Mouse (Mus musculus) brain, adult 2 months (tissue): ENCODE measurements at regions not wholly inside any gene's neighbourhood (a gene's known extent, or its start where the extent isn't known, plus 50 kb on each side); places are given as distances from the start of the nearest gene placed in this dataset.
A peak's percentile ranks its signal among the peaks of the same experiment; 100 is the strongest.

Experiments used
- DNase-seq: peaks from one replicate; pipeline ENCODE4 v3.0.0; 2011; ENCODE audit warnings: low read depth, low spot score

DNA sequence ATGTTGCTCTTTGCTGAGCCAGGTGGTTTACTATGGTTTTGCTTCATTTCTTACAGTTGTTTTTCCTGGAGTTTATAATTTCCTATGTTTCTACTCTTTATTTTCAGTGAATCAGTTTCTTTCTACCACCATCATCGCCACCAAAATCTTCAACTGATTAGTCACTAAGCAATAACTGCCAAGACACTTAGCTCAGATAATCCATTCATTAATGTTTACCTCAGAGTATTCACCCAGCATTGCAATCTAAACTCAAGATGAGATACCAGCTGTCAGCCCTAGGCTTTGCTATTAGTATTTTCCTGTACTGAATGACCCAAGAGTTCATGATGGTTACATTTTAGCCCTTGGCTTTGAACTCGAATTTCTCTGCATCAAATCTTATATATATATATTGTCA, 96.8 kb upstream of the Cadm1 start:
- DNase-seq, result no peak

DNA sequence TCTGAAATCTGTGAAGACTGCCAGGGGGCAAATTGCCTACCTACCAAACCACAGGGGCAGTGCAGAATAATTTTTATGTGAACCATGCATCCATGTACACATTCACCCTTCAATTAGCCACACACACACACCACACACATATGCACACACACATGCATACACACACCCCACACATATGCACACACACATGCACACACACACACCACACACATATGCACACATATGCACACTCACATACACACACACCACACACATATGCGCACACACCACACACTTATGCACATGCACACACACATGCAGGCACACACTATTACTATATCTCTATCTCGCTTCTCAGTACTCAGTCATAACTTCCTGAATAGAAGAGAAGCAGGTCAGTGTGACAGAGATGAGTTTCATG, 95.9 kb upstream of the Cadm1 start:
- DNase-seq, result no peak

DNA sequence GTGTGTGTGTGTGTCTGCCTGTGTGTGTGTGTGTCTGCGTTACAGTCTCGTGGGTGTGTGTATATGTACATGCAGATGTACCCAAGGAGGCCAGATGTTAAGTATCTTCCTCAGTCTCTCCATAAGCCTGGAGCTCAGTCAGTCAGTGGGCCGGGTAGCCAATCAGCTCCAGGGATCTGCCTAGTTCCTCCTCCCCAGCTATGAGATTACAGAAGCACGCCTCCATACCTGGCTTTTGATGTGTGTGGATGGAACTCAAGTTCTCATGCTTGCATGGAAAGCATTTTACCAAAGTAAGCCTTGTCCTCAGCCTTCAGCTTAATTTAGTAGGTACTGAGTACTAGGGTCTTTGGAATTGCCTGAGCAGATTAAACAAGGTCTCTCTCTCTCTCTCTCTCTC, 91.0 kb upstream of the Cadm1 start:
- peak; percentile 24 for DNase-seq

DNA sequence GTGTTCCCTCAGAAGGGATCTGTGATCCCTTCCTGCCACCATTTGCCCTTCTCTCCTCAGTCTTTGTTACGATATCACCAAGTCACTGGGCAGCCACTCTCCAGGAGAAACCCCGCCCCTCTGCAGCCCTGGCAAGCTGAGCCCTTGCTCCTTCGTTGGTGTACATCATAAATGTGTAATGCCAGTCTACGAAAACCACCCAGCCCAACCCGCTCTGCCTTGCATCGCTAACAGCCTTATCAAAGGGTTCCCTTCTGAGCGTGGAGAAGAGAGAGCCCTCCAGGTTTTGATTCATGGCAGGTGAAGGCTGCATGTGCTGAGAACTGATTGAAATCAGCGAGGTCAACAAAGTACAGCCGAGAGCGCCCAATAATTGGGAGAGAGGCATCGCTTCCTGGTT, 90.5 kb upstream of the Cadm1 start:
- DNase-seq, result no peak

DNA sequence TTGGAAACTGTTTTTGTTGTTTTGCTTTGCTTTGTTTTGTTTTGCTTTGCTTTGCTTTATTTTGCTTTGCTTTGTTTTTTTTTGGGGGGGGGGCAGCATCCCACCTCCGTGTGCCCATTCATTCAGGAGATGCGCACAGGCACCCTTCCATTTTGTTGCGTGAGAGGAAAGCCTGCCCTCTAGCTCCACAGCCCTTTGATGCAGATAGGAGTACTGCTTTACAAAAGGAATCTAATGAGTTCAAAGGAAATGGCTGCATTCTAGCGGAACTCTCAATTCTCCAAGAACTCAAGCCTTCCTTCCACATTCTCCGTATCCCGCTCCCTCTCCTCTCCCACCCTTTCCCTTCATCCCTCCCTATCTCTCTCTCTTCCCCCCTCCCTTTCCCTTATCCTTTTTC, 89.8 kb upstream of the Cadm1 start:
- DNase-seq, result peak; percentile 64

DNA sequence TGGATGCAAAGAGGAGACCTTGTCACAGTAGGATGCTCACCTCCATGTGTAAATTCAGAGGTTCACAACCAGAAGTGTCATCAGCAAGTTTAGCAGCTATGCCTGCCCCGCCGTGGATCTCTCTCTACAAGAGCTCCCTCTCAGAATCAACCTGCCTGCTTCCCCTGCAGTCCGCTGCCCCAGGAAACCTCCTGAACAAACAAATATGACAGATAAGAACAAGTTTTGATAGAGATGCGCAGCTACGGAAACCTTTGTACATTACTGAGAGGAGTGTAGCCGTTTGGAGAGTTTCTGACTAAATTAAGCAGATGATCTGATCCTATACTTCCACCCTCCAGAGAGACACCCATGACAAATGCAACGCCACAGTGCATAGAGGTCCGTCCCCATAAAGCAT, 88.8 kb upstream of the Cadm1 start:
- no peak for DNase-seq

DNA sequence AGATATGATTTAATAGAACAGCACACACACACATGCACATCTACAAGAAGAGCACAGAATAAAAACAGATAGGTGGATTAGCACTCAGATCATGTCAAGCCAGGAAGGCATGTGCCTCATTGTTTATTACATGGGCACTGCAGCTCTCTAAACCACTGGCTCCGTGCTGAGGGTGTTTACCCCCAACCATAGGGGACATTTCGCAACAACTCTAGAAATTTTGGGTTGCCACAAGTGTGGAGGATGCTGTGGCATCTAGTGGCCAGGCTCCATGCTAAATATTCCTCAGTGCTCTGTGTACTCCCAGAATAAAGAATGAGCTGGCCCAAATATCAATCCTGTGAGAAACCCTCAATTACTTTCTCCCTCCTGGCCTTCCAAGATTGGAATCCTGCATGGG, 85.8 kb upstream of the Cadm1 start:
- DNase-seq, result no peak

DNA sequence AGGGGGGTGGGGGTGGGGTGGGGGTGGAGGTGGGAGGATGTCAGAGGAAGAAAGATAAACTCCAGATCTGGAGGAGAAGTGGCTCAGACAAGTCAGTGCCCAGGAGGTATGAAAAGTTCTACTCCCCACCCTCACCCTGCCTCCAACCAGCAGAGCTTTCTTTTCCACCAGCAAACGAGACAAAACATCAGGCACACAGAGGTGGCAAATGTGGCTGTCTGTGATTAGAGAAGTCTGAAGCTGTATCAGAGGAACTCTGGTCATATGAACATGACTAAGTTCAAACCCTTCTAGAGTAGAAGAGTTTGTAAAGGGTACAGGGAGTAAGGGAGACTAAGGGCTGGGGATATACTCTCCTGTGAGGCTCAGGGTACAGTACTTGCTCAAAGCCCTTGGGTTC, 85.2 kb upstream of the Cadm1 start:
- no peak for DNase-seq

DNA sequence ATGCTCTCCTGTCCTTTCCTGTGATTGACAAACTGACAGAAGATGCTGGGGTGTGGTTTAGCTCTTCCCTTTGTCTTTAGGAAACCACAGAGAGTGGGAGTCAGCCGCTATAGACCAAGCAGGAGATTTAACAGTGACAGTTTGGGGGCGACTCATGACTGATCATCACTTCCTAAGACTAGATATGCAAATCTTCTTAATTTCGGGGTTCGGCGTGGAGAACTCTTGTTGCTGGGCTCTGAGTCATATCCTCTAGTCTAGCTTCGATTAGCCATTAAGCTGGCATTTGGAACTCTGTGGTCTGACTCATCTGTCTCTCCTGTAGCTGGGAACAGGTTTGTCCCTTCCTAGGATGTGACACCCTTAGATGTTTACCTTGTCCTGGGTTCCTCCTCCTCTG, 84.6 kb upstream of the Cadm1 start:
- peak; percentile 83 for DNase-seq

DNA sequence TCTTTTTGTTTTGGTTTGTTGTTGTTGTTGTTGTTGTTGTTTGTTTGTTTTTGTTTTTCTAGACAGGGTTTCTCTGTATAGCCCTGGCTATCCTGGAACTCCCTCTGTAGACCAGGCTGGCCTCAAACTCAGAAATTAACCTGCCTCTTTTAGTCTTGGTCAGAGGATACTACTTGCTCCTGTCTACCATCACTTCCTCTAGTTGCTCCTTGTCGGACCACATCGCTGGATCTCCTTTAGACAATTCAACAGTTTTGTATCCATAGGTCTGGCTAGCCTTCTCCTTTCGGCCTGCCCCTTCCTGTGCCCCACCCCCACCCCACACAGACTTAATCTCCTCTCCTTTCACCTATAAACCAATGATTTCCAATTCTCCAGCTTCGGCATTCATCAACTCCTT, 77.2 kb upstream of the Cadm1 start:
- DNase-seq, result no peak

DNA sequence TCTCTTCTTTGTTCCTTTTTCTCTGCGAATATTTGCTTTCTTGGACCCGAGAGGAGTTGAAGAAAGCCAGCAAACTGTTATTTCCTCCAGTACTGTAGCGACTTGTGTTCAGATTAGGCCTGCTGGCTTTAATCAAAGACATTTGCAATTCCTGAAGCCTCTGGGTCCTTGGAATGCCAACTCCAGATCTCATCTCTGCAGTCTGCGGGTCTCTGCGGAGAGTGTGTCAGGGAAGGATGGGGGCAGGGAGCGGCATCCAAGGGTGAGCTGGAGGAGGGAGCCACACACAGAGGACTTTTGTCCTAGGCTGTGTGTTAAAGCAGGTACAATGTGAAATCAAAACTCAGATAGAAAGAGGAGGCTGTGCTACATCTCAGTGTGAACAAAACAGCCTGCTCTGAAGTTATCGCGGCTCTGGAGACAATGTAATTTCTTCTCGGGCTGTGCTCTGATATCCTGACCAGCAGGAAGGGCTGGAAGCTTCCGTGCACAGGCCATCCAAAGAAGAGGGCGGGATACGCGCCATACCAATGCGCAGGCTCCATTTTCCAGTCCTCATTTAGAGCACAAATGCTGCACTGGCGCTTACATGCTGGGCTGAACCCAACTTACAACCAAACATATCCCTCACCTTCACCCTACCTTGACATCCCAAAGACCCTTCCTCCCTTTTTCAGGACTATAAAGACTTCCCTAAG, 71.1 kb upstream of the Cadm1 start:
- DNase-seq, result no peak

DNA sequence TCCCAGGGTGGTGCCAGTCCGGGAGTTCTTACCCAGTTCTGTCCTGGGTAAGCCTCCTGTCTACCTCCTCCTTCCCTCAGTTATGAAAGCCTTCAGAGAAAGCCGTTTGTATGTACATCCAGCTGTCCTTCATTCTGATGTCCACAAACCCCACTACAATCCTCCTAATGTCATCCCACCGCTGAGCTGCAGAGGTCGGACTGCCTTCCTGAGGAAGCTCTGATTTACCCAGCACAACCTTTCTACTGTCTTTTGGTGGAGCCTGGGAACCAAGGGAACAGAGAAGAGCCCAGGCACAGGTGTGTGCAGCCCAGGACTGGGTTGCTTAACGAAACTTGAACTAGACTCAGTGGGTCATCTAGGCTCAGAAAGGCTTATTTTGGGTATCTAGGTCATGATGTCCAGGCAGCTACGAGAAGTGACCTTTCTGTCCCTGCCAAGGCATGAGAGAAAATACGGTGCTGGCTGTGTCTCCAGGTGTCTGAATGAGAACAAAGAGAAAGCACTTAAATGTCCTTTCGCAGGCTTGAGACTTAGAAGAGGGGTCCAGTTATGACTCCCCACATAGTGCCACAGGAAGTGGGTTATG, 70.4 kb upstream of the Cadm1 start:
- DNase-seq, result peak; percentile 90

DNA sequence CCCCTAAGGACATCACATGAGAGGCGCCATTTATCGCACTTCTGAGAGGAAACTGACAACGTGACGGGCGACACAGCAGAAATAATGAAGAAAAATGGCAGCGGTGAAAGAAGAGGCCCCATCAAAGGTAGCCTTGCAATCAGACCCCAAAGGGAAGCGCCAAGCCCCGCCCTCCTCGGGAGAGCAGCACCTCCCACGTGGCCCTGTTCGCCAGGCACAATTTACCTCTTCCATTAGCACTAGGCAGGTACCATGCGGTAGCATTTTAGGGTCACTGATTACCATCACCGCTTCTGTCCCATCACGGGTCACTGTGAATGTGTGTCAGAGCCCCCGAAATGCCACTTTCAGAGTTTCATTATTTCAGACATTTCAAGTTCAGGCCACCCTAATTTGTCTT, 69.7 kb upstream of the Cadm1 start:
- DNase-seq, result no peak

DNA sequence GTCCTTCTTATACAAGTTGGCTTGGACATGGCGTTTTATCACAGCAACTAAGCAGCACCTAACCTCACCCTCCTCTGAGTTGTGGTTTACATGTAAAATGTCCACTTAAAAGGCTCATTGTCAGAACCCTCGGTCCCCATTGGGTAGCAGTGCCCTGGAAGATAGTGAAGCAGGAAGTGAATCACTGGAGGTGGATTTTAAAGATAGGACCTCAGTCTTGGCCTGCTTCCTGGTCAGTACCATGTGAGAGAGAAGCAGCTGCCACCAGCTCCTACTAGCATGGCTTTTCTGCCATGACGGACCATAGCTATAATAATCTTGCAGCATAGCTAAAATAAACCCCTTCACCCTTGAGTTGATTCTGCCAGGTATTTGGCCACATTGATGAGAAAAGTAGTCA, 68.1 kb upstream of the Cadm1 start:
- no peak for DNase-seq

DNA sequence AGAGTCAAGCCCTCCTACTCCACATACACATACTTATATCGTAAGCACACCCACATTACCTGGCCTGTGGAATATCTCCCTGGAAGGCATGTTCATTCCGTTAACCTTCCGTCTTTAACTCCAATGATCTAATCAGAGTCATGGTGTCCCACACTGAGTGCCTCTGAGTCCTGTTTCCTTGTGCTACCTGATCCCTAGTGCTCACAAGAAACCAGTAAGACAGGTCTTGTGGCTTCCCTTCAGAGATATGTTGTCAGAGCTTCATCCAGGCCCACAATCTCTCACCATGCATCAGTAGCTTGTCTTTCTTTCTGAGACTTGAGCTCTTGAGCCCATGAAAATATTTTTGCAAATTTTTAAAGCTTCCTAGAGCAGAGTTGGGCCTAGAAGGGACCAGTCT, 63.2 kb upstream of the Cadm1 start:
- no peak for DNase-seq

DNA sequence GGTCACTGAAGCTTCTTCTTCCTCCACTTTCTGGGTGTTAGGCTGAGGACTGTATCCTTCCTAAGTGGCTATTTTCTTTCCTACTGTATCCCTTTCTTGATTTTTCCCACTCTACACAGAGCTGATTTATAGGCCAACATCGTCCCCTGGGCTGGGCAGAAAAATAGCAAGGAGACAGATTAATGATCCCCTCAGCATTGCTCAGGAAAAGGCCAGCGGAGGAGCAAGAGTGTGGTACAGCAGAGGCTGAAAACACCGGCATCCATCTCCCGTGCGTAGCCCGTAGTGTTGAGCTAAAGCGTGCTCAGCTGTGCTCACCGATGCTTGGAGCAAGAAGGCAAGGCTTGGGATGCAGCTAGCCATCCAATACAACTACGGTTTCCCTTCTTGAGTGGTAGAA, 62.2 kb upstream of the Cadm1 start:
- DNase-seq, result no peak

DNA sequence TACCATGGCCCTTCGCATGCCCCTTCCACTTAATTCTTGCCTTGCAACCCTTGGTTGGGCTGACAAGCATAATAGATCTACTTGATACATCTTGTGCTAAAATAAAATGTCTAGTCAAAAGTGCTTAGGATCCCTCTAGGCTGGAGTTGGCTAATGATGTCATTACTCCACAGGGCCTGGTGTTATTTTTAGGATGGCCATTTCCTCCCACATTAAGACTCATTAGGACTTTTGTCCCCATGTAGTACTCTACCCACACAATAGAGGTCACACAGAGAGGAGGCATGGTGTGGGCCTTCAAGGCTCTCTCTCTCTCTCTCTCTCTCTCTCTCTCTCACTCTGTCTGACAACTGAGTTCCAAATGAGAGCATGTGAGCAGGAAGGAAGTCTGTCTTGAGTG, 60.4 kb upstream of the Cadm1 start:
- no peak for DNase-seq

DNA sequence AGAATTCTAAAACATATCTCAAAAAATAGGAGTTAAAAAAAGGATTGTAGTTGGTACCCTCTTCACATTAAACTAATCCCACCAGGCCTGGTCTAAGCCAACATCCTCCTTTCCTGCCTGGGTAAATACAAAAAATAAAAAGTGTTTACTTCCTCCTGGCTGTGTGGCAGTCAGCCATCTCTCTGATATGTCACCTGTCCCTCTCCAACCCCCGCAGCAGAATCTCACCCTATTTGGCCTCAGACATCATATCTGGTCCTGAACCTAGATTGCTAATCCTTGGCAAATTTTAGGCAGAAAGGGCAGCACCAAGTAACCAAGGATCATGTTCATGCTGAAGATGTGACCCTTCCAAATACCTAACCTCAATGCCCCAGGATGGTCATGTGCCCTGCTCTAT, 59.2 kb upstream of the Cadm1 start:
- peak; percentile 60 for DNase-seq

DNA sequence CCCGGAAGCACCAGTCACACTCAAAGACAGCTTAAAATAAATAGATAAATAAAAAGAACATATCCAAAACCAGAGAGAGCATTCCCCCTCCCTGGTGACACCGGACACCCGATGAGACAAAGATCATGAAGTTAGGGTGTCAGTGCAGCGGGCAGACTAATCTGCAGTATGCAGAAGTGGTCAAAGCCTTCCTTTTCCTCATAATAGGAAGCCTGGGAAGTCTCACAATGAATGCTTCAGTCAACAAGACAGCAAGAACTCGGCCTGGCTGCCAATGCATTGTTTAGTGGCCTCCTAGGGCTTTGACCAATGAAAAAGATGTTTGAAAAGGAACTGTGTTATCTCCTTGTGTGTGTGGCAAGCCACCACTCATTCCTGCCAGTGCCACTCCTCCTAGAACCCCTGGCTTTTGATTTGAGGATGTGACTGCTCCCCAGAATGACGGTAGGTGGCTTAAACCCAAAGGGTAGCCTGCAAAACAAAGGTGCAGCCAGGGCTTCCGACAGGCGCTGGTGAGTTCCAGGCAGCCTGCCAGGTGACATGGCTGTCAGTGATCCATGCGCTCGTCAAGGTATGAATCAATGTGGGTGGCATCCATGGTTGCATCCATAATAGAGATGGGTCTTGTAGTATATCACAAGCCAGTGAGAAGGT, 58.1 kb upstream of the Cadm1 start:
- peak; percentile 55 for DNase-seq

DNA sequence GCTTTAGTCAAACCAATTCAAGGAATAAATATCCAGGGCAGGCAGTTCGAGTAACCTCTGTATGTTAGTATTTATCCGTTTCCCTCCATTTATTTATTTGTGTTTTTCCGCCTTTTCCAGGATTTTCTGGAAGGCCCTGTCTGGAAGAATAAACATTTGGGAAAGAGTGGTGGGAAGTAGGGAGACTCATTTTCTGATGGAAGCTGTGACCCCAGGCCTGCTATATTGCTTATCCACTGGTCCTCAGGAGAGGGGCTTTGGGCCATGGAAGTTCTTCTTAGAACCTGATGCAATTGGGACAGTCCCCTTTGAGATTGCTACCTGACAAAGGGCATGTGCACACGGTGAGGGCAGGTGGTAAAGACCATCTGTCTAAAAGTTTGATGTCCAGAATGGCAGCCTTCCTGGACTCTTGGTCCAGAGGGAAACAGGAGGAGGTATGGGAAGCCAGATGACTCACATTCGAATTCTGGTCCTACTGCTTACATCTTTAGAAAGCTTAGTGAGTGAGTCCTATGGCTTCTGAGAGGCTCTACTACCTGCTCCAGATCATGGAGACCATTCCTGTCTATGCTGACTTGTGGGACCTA, 56.1 kb upstream of the Cadm1 start:
- peak; percentile 63 for DNase-seq

DNA sequence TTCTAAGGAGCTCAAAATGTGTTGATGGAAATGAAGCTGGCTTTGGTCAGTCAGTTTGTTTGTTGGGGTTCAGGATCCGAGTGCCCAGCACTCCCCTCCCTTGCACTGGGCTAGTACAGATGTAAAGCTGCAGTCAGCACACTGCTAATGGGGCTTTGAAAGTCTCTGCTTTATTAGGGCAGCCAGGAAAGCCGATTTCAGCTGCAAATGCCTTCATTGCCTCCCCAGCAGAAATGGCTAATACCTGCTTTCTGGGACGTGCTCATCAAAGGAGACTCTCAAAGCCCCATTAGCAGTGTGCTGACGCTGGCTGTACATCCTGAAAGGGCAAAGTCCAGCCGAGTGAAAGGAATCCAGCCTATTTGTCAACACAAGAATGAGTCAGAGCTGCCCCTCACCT, 55.2 kb upstream of the Cadm1 start:
- DNase-seq, result no peak

DNA sequence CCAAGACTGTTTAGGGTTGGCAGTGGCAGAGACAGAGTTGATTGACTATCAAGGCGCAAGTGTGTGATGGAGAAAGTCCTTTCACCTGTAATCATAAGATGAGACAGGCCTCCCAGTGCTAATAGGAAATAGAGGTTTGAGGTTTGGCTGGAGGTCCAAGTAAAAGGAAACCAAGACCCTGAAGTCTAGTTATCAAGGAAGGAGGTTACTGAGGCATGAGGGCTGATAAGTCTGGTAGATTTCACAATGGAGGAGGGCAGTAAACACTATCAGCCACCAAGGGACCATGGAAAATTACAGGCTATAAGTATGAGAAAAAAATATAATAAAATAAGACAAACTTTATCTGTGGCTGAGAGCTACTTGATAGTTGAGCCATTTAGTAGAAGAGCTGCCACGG, 52.1 kb upstream of the Cadm1 start:
- no peak for DNase-seq
